Mouse (Mus musculus) heart, adult 11 months (tissue): ENCODE data around the gene Raver2.
A peak's percentile ranks its signal among the peaks of the same experiment; 100 is the strongest.

ENCODE experiments used
- DNase-seq: peaks from one replicate; pipeline ENCODE4 v3.0.0; 2022

Raver2 gene

DNA sequence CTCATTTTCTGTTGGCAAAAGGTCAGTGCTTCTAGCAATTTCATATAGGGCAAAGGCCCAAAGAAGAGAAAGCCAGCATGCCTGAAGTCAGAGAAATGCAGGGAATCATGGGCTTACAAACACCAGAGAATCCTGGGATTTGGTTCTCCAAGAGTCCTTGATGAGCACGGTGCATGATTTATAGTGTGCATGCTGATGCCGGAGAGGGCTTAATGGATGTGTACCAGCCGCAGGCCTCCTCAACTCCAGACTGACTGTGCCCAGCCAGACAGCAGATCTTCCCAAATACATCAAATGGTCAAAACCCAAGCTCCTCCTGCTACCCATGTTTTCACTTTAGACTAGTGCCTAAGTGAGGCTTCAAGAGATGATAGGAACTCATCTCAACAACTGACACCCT, 109.0 kb downstream of the Raver2 start:
- no peak for DNase-seq

DNA sequence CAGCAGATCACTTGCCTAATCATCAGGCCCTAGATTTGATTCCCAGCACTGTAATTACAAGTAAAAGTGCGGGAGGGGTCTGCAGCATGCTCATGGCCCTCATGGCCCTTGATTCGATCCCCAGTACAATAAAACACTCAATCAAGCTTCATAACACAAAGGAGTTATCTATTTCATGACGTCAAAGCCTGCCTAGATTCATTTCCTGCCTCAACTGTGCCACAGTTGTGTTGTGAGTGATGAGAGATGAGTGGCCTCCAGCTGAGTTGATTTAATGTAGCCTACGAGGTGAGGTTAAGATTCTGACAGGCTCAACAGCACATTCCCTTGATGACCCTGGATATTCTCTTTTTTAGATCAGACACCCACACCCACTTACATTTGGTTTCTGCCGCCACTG, 110.3 kb downstream of the Raver2 start:
- DNase-seq, result no peak

DNA sequence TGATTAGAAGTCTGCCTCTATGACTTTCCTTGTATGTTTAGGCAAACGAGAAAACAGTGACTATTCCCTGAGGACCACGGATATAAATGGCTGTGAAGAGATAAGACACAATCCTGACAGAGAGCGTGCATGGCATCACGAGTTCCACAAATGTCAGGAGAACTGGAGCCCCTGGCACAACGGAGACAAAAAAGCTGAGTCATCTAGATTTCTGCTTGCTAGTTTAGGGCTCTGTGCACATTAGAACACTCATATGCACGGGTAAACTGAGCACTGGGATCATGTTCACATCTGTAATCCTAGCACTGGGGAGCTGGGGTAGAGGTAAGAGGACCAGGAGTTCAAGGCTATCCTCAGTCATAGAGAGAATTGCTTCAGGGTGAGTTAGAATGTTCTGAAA, 111.1 kb downstream of the Raver2 start:
- DNase-seq, result peak; percentile 89

DNA sequence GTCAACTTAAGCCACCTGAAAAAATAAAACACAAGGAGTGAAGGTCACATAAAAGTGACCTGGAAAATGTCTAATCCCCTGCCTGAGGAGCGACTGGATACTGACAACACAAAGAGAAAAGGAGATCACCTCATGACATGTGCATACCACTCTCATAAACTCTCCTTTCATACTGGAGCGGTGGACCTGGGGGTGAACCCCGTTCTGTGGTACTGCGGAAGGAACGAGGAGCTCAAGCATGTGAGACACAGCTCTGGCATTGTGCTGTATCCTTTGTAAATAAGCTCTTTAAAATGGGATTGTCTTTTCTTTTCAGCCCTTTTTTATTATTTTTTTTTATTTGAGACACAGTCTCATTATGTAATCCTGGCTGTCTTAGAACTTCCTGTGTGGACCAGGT, 111.9 kb downstream of the Raver2 start:
- DNase-seq, result peak; percentile 85

DNA sequence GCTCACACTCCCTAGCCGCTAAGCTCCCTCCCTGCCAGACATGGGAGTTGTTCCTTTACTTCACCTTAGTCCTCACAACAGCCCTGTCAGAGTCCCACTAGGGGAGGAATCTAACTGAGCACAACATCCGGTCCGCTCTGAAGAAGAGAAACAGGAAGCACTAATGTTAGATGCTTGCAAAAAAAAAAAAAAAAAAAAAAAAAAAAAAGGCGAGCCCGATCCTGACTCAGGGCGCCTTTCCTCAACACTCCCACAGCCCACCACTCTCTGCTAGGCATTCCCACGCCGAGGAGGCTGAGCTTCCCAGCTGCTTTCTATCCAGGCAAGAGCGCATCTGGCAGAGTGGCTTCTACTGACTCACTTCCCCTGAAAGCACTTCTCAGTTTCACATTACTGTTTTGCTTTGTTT, 113.8 kb downstream of the Raver2 start:
- peak; percentile 97 for DNase-seq

DNA sequence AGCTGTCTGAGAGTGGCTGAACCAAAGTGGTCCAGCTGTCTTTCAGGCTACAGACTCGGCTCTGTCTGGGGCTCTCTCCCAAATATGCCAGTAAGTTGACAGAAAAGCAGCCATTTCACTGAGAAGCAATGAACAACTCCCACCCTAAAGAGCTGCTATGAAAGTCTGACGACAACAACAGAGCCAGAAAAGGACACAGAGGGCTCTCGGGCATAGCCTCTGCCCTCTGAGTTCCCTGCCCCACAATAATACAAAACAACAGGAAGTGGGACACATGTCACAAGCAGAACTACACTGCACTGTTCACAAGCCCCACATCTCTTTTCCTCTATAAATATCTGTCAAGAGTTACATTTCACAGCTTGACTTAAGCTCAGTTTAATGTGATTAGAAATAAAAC, 116.4 kb downstream of the Raver2 start:
- peak; percentile 88 for DNase-seq

DNA sequence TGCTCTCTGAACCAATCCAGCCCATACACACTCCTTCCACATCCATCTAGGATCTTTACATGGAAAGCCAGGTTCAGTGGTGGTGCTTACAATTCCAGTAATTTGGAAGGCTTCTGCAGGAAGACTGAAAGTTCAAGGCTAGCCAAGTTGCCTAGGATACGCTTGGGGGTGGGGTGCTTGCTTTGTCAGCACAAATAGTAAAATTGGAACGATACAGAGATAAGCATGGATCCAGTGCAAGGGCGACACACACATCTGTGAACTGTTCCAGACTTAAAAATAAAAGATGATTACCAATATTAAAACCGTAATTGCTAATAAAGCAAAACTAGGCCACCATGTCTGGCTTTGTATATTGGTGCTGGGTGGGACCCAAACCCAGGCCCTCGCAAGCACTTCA, 117.8 kb downstream of the Raver2 start:
- DNase-seq, result peak; percentile 84

DNA sequence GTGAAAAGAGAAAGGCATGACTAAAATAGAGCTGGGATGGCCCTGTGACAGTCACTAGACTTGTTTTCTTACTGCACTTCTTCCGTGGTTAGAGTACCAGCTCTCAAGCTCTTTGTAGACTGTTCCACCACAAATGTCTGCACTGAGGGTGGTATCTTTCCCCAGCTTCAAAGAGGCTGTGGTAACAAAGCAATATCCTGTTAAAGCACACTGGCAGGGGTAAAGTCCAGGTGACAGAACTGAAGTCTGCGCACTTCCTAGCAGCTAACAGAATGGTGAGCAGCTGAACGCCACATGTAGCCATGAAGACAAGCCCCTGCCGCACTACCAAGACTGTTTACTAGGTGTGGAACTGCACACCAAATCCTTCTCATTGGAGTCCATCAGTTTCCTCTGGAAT, 118.6 kb downstream of the Raver2 start:
- peak; percentile 49 for DNase-seq

DNA sequence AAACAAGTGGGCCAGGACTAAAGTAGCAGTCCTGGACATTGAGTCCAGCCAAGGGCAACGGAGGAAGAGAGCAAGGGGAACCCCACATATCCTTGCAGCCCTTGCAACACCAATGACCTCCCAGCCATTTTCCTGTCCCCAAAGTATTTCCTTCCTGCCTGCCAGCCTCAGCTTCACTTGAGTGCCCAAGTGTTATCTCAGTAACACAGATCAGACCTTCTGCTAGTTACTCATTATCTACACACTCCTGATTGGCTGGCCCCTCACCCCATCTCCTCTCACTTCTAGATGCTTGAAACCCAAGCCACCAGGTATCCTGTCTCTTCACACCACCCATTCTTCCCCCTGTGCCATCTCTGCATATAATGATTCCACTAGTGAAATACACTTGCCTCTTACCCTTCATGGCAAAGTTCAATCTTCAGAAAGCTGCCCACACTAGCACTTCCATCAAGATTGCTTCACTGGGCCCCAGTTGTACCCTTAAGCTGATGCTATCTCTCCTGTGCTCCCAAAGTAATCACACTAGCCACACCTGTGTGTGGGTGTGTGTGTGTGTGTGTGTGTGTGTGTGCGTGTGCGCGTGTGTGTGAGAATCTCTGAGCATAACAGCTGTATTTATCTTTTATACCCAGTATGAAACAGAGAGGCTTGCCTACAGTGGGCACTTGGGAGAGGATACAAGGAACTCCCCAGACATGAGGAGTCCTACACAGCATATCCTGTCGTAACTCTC, 123.6 kb downstream of the Raver2 start:
- peak; percentile 85 for DNase-seq

DNA sequence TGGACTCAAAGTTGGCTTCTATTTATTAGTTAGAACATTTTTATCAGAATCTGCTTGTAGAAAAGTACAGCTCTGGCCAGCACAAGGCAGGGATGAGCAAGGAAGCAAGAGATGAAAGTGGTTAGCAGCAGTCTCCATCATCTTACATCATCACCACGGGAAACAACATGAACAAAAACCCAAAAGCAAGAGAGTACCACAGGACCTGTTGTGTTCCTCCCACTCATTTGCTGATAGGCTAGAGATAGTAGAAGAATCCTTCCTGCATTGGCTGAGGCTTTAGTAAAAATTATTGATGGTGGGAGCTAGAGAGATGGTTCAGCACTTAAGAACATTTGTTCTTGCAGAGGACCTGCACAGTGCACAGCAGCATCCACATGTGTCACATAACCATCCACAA, 125.4 kb downstream of the Raver2 start:
- no peak for DNase-seq

DNA sequence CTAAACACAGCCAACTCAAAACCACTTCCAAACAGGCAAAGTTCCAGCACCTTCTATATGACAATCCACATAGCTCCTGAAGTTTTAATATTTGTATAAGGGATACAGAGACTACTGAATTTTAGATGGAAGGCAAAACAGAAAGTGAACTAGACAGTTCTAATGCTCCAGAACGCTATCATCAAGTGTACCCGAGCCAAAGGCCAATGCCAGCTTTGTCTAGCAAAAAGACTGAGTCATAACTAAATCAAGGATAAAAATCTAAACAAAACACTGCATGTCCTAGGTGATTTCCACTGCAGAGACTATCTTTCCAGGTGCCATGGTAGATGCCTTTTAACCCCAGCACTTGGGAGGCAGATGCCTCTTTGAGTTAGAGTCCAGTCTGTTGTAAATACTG, 127.6 kb downstream of the Raver2 start:
- DNase-seq, result no peak

DNA sequence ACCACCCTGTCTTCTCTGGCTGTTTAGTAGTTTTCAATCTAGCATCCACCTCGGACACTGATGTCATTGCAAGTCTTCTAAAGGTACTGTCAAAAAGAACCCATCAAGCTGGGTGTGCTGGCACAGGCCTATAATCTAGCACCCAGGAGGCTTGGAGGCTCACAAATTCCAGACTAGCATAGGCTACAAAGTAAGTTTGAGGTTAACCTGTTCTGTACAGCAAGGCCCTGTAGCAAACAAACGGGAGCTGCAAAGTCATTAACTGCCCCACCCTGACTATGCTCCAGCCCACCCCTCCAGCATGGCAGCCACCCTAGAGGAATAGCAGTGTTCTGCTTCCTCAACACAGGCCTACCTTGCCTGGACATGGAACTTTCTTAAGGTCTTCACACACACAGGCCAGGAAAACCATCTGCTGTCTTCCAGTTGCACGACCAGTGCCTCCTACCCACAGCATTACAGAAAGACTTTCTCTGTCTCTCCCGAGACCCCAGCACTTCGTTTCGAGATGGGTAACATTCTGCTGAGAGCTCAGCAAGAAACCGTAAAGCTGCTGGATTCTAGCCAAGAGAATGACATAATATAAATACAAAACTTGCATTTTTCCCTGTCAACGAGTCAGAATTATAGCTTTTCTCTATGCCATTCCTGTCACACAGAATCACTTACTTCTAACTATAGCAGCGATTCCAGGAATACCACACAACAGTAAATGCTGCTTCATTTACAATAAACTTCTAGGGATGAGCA, 128.8 kb downstream of the Raver2 start:
- peak; percentile 90 for DNase-seq

DNA sequence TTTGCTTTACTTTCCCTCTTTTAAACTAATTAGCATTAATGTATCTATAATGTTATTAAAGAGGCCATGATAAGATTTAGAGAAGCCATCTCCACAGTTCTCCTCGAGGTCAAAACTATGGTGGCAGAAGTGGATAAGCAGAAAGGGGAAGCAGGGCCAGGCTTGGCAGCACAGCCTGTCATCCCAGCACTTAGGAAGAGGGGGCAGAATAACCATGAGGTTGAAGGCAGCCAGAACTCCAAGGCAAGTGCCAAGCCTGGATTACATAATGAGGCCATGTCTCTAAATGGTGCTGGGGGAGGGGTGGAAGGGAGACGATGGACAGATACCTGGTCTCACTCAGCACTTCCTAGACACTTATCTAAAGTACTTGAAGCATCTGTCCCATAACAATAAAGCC, 129.6 kb downstream of the Raver2 start:
- DNase-seq, result peak; percentile 98

DNA sequence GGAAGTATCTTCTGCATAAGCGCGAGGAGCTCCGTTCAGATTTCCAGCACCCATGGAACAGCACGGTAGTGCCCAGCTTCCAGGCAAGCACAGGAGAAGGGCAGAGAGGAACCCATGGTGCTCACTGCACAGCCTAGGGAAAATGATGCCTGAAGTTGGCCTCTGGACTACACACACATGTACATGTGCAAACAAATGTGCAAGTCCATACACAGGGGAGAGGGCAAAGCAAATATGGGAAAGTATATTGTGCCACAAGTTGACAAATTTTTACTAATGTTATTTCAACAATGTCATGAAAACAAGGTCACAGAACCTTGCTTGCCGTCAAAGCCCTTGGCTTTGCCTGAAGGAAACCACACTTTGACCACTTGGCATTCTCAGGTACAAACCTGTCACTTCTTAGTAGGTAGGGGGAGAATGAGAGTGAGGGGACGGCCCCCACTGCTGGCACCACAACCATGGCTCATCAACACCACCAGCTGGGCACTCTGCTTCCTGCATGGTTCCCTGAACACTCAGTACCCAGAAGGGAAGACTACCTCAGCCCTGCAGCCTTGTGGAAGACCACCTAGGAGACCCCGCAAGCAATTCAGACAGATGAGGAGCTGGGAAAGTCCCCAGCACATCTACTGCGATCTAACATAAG, 130.8 kb downstream of the Raver2 start:
- peak; percentile 86 for DNase-seq
